ENCODE assay signal across 7 mouse cellular contexts in genomic region chr1:134513876-134514590, GRCm38 (mm10). TPM values are rescaled to one million over a fixed set of nuclear protein-coding genes. Genes with fewer than 3 reads are reported as not detected.
DNase-seq lines count a peak whose midpoint lies in the region; ATAC-seq and TF ChIP-seq lines count a peak whose summit lies in the region.

No protein-coding gene starts in this region.

- H3K4me1 ChIP-seq in bone marrow macrophage, adult 2 months (ENCODE audit: control insufficient read depth, insufficient read depth, low read length), result peaks cover 5% of the 10 kb centered on the region
- H3K4me1 ChIP-seq in intestine, embryonic 16.5 days (ENCODE audit: control insufficient read depth, insufficient read depth, low read length), result peaks cover 15% of the 10 kb centered on the region

- TF ChIP-seq CTCF in bone marrow macrophage, adult 2 months (IDR thresholded peaks at IDR 0.05; ENCODE audit: low read depth, low read length), result no peak

- intact Hi-C loops in gastrocnemius, postnatal 14 days (cut with DNase I; ENCODE audit: low total_unique reads), result no loop called here

- H3K27ac ChIP-seq in bone marrow macrophage, adult 2 months (ENCODE audit: insufficient read depth, low read depth, low read length), result no peak overlapping the region
- no peak overlapping the region for H3K27ac ChIP-seq in intestine, embryonic 16.5 days (ENCODE audit: low read length)

- no peaks in the 10 kb centered on the region for H3K9me3 ChIP-seq in intestine, embryonic 16.5 days (ENCODE audit: control insufficient read depth, low read length)

- no peaks in the 10 kb centered on the region for H3K36me3 ChIP-seq in intestine, embryonic 16.5 days (ENCODE audit: control insufficient read depth, insufficient read depth, low read length)

- WGBS in intestine, embryonic 16.5 days, result 45% methylated on average over 16 of the region's 16 CpGs

- DNase-seq in fat pad, adult 2 months (ENCODE audit: extremely low read depth, low read depth, low spot score), result peak; percentile 95
- no peak for DNase-seq in cerebellum, postnatal 36 days
- no peak for DNase-seq in right cerebral cortex, postnatal 36 days (ENCODE audit: low spot score in 2 of 2)
- no peak for DNase-seq in gastrocnemius, postnatal 14 days

- peak overlapping the region; percentile 73 for H3K9ac ChIP-seq in intestine, embryonic 16.5 days (ENCODE audit: low read depth, low read length)

- TF ChIP-seq POLR2A in bone marrow macrophage, adult 2 months (IDR thresholded peaks at IDR 0.05; ENCODE audit: borderline replicate concordance, low read depth, low read length), result no peak

- H3K4me2 ChIP-seq in intestine, embryonic 16.5 days (ENCODE audit: low read depth, low read length), result peak overlapping the region; percentile 97

- ATAC-seq in intestine, embryonic 16.5 days, result no peak
- ATAC-seq in megakaryocyte-erythroid progenitor cell, adult 5-6 weeks (replicated peaks; ENCODE audit: low FRiP score, low TSS enrichment, poor library complexity, severe bottlenecking), result peak; percentile 9; the same call in 1 of the 2 replicates

- H3K27me3 ChIP-seq in intestine, embryonic 16.5 days (replicated peaks; ENCODE audit: control insufficient read depth, insufficient read depth, low read length), result no peaks in the 10 kb centered on the region

- peak overlapping the region; percentile 46 for H3K4me3 ChIP-seq in bone marrow macrophage, adult 2 months (ENCODE audit: insufficient read depth, low read length)
- peak overlapping the region; percentile 59 for H3K4me3 ChIP-seq in intestine, embryonic 16.5 days (ENCODE audit: low read length)

RNA-seq across cellular contexts. Expression of gene Rabif, which starts 19.6 kb away (rescaled TPM):
- polyA plus RNA-seq in bone marrow macrophage, adult 2 months (2012; ENCODE audit: insufficient read depth, insufficient read length, missing spikeins), result 13.5 and 15.1 TPM in 2 replicates
- polyA plus RNA-seq in intestine, embryonic 16.5 days (2015; fragmentation: Nextera tagmentation; extraction: Ambion mirVana), result 37.6 and 41.2 TPM in 2 replicates
- total RNA-seq in megakaryocyte-erythroid progenitor cell, adult 5-6 weeks (2014; fragmentation: Nextera tagmentation), result 16.3 and 31.0 TPM in 2 replicates
- 20.9 and 21.3 TPM in 2 replicates for total RNA-seq in megakaryocyte-erythroid progenitor cell, adult 5-6 weeks (2017)
- 1 to 10 TPM; 5.7 to 6.7 TPM for total RNA-seq in gastrocnemius, postnatal 14 days (2021)

RNA-seq across cellular contexts. Expression of gene Mgat4e, which starts 35.4 kb away (rescaled TPM):
- not detected in 2 replicates for polyA plus RNA-seq in bone marrow macrophage, adult 2 months (2012; ENCODE audit: insufficient read depth, insufficient read length, missing spikeins)
- not detected in 2 replicates for polyA plus RNA-seq in intestine, embryonic 16.5 days (2015; fragmentation: Nextera tagmentation; extraction: Ambion mirVana)
- total RNA-seq in megakaryocyte-erythroid progenitor cell, adult 5-6 weeks (2014; fragmentation: Nextera tagmentation), result not detected in 2 replicates
- not detected in 2 replicates for total RNA-seq in megakaryocyte-erythroid progenitor cell, adult 5-6 weeks (2017)
- total RNA-seq in gastrocnemius, postnatal 14 days (2021), result not detected

RNA-seq across cellular contexts. Expression of gene Kdm5b, which starts 45.9 kb away (rescaled TPM):
- polyA plus RNA-seq in bone marrow macrophage, adult 2 months (2012; ENCODE audit: insufficient read depth, insufficient read length, missing spikeins), result 11.0 and 12.9 TPM in 2 replicates
- polyA plus RNA-seq in intestine, embryonic 16.5 days (2015; fragmentation: Nextera tagmentation; extraction: Ambion mirVana), result 25.4 and 26.3 TPM in 2 replicates
- 35.0 and 42.7 TPM in 2 replicates for total RNA-seq in megakaryocyte-erythroid progenitor cell, adult 5-6 weeks (2014; fragmentation: Nextera tagmentation)
- 25.5 and 41.3 TPM in 2 replicates for total RNA-seq in megakaryocyte-erythroid progenitor cell, adult 5-6 weeks (2017)
- total RNA-seq in gastrocnemius, postnatal 14 days (2021), result 10 to 100 TPM; 16.6 to 17.0 TPM

RNA-seq across cellular contexts. Expression of gene Klhl12, which starts 58.7 kb away (rescaled TPM):
- 3.8 and 5.0 TPM in 2 replicates for polyA plus RNA-seq in bone marrow macrophage, adult 2 months (2012; ENCODE audit: insufficient read depth, insufficient read length, missing spikeins)
- 19.0 and 20.5 TPM in 2 replicates for polyA plus RNA-seq in intestine, embryonic 16.5 days (2015; fragmentation: Nextera tagmentation; extraction: Ambion mirVana)
- total RNA-seq in megakaryocyte-erythroid progenitor cell, adult 5-6 weeks (2014; fragmentation: Nextera tagmentation), result 62.2 and 79.3 TPM in 2 replicates
- 49.9 and 60.7 TPM in 2 replicates for total RNA-seq in megakaryocyte-erythroid progenitor cell, adult 5-6 weeks (2017)
- total RNA-seq in gastrocnemius, postnatal 14 days (2021), result 10 to 100 TPM in 1 of 2 experiments, 1 to 10 TPM in 1; 9.3 to 10.5 TPM
